Mouse (Mus musculus) CD4-positive, CD25-positive, alpha-beta regulatory T cell, adult 2 months (primary cell): ENCODE measurements at regions not wholly inside any gene's neighbourhood (a gene's known extent, or its start where the extent isn't known, plus 50 kb on each side); places are given as distances from the start of the nearest gene placed in this dataset.

Source experiments
- DNase-seq: peaks from one replicate; pipeline ENCODE4 v3.0.0-alpha.2; 2012; ENCODE audit warnings: low read depth, low spot score

DNA sequence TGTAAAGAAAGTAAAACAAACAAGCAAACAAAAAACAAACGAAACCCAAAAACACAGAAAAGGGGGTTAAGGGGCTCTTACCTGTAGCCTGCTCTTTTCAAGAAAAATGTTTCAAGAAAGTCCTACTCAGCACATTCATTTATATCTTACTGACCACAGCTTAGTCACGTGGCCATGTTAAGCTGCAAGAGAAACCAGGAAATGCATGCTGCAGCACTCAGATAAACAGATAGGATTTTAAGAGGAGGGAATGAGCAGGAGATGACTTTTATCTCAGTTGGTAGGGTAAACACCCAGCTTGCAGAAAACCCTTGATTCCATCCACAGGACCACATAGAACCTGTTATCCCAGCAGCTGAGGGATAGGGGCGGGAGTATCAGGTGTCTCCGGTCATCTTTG, 62.9 kb upstream of the Sfmbt2 start:
- DNase-seq, result no peak

DNA sequence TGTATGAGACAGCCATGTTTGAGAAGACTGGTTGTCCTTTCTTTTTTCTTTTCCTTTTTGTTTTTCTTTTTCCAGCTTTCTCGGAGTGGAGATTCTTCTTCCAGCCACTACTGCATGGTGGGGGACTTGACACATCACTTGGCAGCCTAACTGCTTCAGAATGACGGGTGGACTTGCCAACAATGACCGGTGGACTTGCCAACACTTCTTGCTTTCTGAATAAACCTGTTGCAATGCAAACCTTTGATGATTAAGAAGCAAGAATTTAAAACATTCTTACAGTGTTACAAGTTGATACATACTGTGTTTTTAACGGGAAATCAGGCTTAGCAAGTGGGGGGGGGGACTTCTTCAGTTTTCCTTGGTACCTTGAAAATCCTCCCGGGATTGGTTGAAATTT, 60.7 kb upstream of the Sfmbt2 start:
- no peak for DNase-seq

DNA sequence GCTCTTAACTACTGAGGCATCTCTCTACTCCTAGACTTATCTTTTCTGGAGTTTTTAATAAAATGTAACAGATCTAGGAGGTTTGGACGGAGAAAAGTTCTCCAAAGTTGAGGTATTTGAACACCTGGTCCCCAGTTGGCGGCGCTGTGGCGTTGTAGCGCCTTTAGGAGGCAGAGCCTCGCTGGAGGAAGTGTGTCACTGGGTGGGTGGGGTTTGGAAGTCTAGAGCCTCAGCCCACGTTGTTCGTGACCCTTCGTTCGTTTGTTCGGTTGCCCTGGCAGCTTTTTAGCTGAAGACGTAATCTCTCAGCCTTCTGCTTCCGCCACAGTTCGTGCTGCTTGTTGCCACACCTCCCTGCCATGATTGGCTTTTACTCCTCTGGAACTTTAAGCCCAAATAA, 58.6 kb upstream of the Sfmbt2 start:
- DNase-seq, result peak; percentile 70

DNA sequence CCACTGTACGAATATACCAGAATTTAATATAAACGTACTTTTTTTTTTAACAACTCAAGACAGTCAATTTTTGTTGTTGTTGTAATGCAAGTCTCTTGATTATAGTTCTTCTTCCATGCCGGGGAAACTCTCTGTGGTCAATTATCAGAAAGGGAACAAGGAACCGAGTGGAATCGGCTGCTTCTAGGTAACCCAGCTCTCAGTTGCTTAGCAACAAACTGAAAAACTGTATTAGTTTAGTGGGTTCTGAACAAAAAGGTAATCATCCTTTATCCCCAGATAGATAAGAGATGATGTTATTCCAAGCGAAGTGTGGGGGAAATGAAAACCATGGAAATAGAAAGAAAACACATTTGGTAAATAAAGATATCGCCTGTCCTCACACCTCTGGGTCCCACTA, 57.9 kb upstream of the Sfmbt2 start:
- DNase-seq, result no peak

DNA sequence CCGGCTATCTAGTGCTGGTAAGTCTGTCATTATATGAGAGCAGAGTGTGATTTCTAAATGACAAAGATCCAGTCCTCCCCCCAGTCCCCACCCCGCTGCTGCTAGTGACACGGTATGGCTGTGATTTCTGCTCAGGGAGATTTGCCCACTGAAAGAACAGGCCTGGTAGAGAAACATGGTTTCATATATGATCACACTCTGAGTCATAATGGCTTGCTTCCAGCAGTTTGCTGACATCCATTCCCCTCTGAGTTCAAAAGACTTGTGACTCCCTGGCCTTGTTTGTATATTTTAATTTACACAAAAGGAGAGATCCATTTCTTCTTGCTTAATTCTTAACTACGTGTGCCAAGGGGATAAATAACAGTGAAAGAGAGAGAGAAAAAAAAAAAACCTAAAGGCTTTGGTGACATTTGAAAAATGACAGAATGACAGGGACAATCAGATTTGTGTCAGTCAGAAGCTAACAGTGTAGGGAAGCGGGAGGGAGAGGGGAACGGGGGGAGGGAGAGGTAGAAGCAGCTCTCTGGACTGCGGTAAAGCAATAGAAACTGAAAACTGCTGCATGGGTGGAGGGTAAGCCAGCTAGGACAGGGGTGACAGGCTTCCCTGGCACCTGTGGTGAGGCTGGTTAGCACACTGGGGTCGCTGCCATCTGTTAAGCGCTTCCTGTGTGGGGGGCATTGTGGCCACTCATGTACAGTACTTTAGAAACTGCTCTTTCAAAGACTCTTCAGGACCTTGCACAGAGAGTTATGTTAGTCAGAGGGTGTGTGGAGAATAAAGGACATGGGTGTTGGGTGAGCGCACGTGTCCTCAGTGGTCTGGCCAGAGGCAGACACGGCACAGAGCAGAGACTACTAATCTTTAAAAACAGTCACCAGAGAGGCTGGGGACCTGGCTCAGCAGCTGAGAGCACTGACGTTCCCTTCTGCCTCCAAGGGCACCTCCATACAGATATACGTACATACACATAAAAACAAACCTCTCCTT, 55.8 kb upstream of the Sfmbt2 start:
- DNase-seq, result peak; percentile 21

DNA sequence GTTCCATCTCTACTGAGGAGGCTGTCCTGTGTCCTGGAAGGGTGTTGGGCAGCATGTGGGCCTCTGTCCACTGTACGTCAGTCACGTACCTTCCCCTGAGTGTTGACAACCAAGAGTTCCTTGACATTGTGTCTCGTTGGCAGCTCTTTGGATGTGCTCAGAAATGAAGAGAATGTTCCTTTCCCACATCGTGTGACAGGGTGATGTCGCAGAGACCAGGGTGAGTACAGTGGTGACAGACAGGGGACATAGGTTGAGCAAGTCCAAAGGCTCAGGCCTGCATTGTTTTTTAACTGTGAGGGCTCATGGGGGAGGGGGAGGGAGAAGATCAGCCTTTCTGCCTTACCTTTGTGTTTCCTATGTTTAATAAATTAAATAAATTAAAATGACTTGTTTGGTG, 54.0 kb upstream of the Sfmbt2 start:
- no peak for DNase-seq

DNA sequence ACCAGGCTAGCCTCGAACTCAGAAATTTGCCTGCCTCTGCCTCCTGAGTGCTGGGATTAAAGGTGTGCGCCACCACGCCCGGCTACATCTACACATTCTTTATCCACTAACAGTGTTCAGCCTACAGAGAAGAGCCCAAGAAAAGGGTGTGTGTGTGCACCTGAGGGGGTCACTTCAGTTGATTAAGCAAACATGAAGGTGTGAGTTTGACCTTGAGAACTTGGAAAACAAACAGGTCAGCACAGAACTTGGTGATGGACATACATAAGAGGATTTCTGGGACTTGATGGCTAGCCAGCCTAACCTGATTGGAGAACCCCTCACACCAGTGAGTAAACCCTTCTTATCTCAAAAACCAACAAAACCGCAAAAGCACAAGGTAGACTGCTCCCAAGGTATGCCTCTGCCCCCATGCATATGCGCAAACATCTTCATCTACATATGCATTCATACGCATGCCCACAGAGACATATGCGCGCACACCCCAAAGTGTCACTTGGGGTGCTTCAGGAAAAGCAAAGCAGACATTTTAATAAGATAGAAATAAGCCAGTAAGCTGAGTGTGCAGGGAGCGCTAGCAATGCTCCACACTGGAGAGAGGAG, 52.0 kb upstream of the Sfmbt2 start:
- DNase-seq, result no peak
